Mouse (Mus musculus) adrenal gland, postnatal 25 days (tissue): Measurements from ENCODE around the gene Srrm2. TPM values are rescaled to one million over a fixed set of nuclear protein-coding genes. Genes with fewer than 3 reads are reported as not detected.

Experiments used
- DNase-seq: peaks from one replicate; pipeline ENCODE4 v3.0.0; 2021; ENCODE audit warnings: mixed read lengths
- total RNA-seq: library from RNA; stranded (reverse); gene quantifications from 2 replicates; pipeline ENCODE4 v1.2.3, GENCODE M21; 2021

Gene Srrm2
- total RNA-seq, 1 experiment from 2014 or later, result 1,016 TPM

GRCm38 (mm10) chr17:23807918-23808317, 17.6 kb downstream of the Srrm2 start:
- DNase-seq, result no peak

GRCm38 (mm10) chr17:23815641-23816040, 25.3 kb downstream of the Srrm2 start:
- DNase-seq, result no peak

GRCm38 (mm10) chr17:23818579-23818978, 28.2 kb downstream of the Srrm2 start:
- no peak for DNase-seq

- no peak for DNase-seq
Measured at GRCm38 (mm10) chr17:23819235-23819634, 28.9 kb downstream of the Srrm2 start.

- no peak for DNase-seq
Measured at GRCm38 (mm10) chr17:23820731-23821130, 30.4 kb downstream of the Srrm2 start.

GRCm38 (mm10) chr17:23822094-23822493, 31.8 kb downstream of the Srrm2 start:
- DNase-seq, result no peak

- DNase-seq, result no peak
Measured at GRCm38 (mm10) chr17:23823018-23823417, 32.7 kb downstream of the Srrm2 start.

GRCm38 (mm10) chr17:23823614-23824013, 33.3 kb downstream of the Srrm2 start:
- DNase-seq, result no peak

- DNase-seq, result no peak
Measured at GRCm38 (mm10) chr17:23825591-23825990, 35.3 kb downstream of the Srrm2 start.

GRCm38 (mm10) chr17:23828271-23829001, 38.1 kb downstream of the Srrm2 start:
- peak; percentile 52 for DNase-seq

GRCm38 (mm10) chr17:23829064-23829619, 38.8 kb downstream of the Srrm2 start, which contains the start of gene Elob:
TSS of gene Elob (minus strand) at chr17:23829136.
- DNase-seq, result peak; percentile 84

- no peak for DNase-seq
Measured at GRCm38 (mm10) chr17:23831201-23831600, 40.9 kb downstream of the Srrm2 start.

GRCm38 (mm10) chr17:23836006-23836575, 45.8 kb downstream of the Srrm2 start, which contains the start of gene Prss33:
TSS of gene Prss33 (minus strand) at chr17:23836056.
- DNase-seq, result no peak

GRCm38 (mm10) chr17:23841145-23841544, 50.8 kb downstream of the Srrm2 start:
- peak; percentile 46 for DNase-seq

- no peak for DNase-seq
Measured at GRCm38 (mm10) chr17:23843141-23843811, 52.9 kb downstream of the Srrm2 start.

GRCm38 (mm10) chr17:23843812-23844273, 53.5 kb downstream of the Srrm2 start, which contains the start of the genes Prss32 and Prss41:
TSS of gene Prss32 (plus strand) at chr17:23843855.
TSS of gene Prss41 (minus strand) at chr17:23844172.
- peak; percentile 66 for DNase-seq

- DNase-seq, result no peak
Measured at GRCm38 (mm10) chr17:23850028-23850427, 59.7 kb downstream of the Srrm2 start.

GRCm38 (mm10) chr17:23850853-23851749, 60.8 kb downstream of the Srrm2 start:
- peak; percentile 67 for DNase-seq

GRCm38 (mm10) chr17:23853292-23853691, 63.0 kb downstream of the Srrm2 start:
- DNase-seq, result peak; percentile 68

GRCm38 (mm10) chr17:23854229-23854765, 64.0 kb downstream of the Srrm2 start:
- no peak for DNase-seq

- no peak for DNase-seq
Measured at GRCm38 (mm10) chr17:23857193-23857592, 66.9 kb downstream of the Srrm2 start.
